Mouse (Mus musculus) testis, adult 2 months (tissue): ENCODE measurements at regions not wholly inside any gene's neighbourhood (a gene's known extent, or its start where the extent isn't known, plus 50 kb on each side); places are given as distances from the start of the nearest gene placed in this dataset.

Experiments
- H3K27ac ChIP-seq: fragments of 200-500 bp; 2 replicates; pipeline ENCODE4 v1.5.1; 2012; ENCODE audit warnings: low read depth, low read length; ENCODE audit not compliant: control insufficient read depth, insufficient read depth
- H3K27me3 ChIP-seq: fragments of 200-500 bp; 2 replicates; pipeline ENCODE4 v1.6.1; 2012; ENCODE audit warnings: mild to moderate bottlenecking, low read length, moderate library complexity; ENCODE audit not compliant: control insufficient read depth, insufficient read depth
- H3K36me3 ChIP-seq: fragments of 200-500 bp; 2 replicates; pipeline ENCODE4 v1.6.1; 2012; ENCODE audit warnings: mild to moderate bottlenecking, low read length; ENCODE audit not compliant: control insufficient read depth, insufficient read depth
- H3K4me1 ChIP-seq: fragments of 200-500 bp; 2 replicates; pipeline ENCODE4 v1.6.1; 2012; ENCODE audit warnings: low read length; ENCODE audit not compliant: control insufficient read depth, insufficient read depth
- H3K4me3 ChIP-seq: fragments of 200-500 bp; 2 replicates; pipeline ENCODE4 v1.5.1; 2012; ENCODE audit warnings: low read depth, mild to moderate bottlenecking, low read length, moderate library complexity, mixed read lengths; ENCODE audit not compliant: control insufficient read depth
- CTCF ChIP-seq: fragments of 200-500 bp; IDR thresholded peaks from 2 replicates; pipeline ENCODE4 v1.5.1; 2012; ENCODE audit warnings: low read depth, mild to moderate bottlenecking, inconsistent platforms, low read length, moderate library complexity; ENCODE audit not compliant: control insufficient read depth, insufficient read depth, insufficient replicate concordance
- POLR2A ChIP-seq: fragments of 200-500 bp; IDR thresholded peaks from 2 replicates; pipeline ENCODE4 v1.6.1; 2012; ENCODE audit warnings: low read depth, mild to moderate bottlenecking, inconsistent platforms, low read length, moderate library complexity; ENCODE audit not compliant: control insufficient read depth

DNA sequence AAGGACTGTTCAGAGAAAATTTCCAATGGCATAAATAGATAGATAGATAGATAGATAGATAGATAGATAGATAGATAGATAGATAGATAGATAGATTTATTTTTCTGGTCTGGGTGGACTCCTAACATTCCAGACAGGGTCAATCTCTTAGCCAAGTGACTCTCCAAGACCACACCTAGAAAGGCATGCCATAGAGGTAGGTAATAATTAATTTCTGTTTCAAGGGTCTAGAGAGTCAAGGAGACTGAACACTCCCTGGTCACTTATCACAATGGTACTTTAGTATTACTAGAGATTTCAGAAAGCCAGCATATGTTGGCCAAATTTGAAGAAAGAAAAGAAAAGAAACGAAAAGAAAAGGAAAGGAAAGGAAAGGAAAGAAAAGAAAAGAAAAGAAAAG, 245.1 kb downstream of the Plekhb2 start:
- no peak overlapping the region for H3K27ac ChIP-seq
- H3K27me3 ChIP-seq: no peaks in the 10 kb centered on the region
- no peaks in the 10 kb centered on the region for H3K4me1 ChIP-seq
- H3K4me3 ChIP-seq: no peak overlapping the region
- H3K36me3 ChIP-seq: no peaks in the 10 kb centered on the region
- TF ChIP-seq POLR2A (no peak), CTCF (no peak)

DNA sequence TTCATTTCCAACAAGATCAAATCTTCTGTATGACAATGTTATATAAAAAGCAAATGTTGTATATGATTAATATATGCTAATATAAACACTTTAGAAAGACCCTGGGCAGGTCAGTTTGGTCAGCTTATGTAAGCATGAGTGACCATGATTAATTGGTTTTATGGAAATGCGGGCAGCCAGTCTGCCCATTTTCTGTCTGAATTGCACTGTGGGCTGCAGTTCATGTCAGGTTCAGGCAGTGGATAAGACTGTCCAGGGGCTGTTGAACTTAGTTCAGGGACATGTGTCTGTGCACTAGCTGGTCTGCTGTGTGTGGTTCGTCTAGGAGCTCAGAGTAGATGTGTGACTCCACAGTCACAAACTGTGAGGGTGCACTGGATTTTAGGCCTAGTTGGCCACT, 246.0 kb downstream of the Plekhb2 start:
- H3K36me3 ChIP-seq: no peaks in the 10 kb centered on the region
- TF ChIP-seq POLR2A (no peak), CTCF (no peak)
- H3K27ac ChIP-seq: no peak overlapping the region
- H3K4me3 ChIP-seq: no peak overlapping the region
- H3K27me3 ChIP-seq: no peaks in the 10 kb centered on the region
- no peaks in the 10 kb centered on the region for H3K4me1 ChIP-seq

DNA sequence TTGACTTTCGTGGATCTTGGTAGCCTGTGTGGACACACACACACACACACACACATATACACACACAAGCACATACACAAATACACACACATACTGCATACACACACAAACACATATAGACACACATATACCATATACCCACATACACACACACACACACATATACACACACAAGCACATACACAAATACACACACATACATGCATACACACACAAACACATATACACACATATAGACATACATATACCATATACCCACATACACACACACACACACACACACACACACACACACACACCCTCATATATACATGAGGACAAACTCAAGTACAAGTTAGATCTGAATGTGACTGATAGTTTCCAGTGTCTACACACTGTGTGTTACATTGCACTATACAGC, 256.9 kb downstream of the Plekhb2 start:
- no peak overlapping the region for H3K4me3 ChIP-seq

DNA sequence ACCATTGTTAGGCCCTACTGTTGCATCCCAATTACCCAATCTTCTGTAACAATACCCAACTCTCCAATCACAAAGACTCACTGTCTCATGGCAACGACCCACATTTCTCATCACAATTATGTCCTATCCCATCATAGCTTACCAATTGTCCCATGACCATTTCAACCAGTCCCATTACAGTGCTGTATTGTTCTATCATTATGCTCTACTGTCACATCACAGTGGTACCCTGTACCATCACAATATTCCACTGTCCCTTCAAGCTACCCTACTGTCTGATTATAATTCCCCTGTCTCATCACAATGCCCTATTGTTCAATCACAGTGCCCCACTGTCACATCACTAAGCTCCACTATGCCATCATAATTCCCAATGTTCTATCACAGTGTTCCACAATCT, 260.0 kb downstream of the Plekhb2 start:
- no peaks in the 10 kb centered on the region for H3K4me1 ChIP-seq
- no peaks in the 10 kb centered on the region for H3K36me3 ChIP-seq
- H3K27ac ChIP-seq: no peak overlapping the region
- no peaks in the 10 kb centered on the region for H3K27me3 ChIP-seq
- TF ChIP-seq CTCF: no peak
- TF ChIP-seq POLR2A: no peak
- no peak overlapping the region for H3K4me3 ChIP-seq

More for the DNA sequence above, 256.9 kb downstream of the Plekhb2 start:
- Histone ChIP-seq H3K36me3 (no peaks in the 10 kb centered on the region), H3K27me3 (no peaks in the 10 kb centered on the region), H3K27ac (no peak overlapping the region), H3K4me1 (no peaks in the 10 kb centered on the region)
- no peak for TF ChIP-seq POLR2A
- TF ChIP-seq CTCF: no peak

DNA sequence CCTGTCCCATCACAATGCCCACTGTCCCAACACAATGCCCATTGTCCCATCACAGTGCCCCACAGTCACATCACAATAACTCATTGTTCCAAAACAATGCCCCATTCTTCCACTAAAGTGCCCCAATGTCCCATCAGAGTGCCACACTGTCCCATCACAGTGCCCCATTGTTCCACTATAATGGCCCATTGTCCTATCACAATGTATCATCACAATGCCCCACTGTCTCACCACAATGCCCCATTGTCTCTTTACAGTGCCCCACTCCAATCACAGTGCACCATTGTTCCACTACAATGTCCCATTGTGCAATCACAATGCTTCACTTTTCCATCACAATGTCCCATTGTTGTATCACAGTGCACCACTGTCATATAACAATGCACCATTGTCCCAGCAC, 265.7 kb downstream of the Plekhb2 start:
- Histone ChIP-seq H3K36me3 (no peaks in the 10 kb centered on the region), H3K27me3 (no peaks in the 10 kb centered on the region), H3K4me1 (no peaks in the 10 kb centered on the region), H3K4me3 (no peak overlapping the region), H3K27ac (no peak overlapping the region)
- TF ChIP-seq CTCF (no peak), POLR2A (no peak)

DNA sequence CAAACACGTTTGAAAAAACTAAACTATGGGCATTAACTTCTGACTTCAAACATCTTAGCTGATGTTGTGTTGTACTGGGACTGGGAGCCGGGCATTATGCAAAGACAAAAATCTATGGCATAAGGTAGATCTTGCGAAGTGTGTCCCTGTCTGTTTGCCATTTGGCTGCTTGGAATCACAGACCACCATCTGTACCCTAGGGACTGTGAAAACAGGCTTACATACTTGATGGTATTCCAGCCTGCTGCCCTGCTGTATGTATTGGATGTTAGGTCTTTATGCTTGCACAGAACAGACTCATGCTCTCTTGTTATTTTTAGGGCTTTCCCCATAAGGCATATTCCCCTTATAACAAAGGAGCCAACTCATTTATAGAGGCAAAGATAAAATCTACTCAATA, 288.1 kb downstream of the Plekhb2 start:
- H3K27me3 ChIP-seq: no peaks in the 10 kb centered on the region

DNA sequence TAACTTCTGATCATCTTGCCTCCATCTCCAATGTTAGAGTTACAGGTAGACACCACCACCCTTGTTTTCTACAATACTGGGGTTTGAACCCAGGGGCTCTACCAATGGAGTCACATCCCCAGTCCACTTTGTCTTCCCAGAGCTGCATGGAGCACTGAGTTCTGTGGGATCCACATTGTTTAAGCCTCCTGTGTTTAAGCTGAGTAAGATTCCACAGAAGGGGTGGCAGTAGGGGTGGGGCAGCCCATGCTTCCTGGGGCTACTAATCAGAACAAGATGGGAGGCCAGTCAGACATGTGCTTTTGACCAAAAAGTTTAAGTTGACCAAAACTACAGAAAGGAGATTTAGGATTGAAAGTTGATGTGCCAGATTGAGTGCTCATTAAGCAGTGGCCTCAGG, 299.3 kb downstream of the Plekhb2 start:
- Histone ChIP-seq H3K27me3 (no peaks in the 10 kb centered on the region), H3K4me1 (no peaks in the 10 kb centered on the region), H3K36me3 (no peaks in the 10 kb centered on the region), H3K4me3 (no peak overlapping the region), H3K27ac (no peak overlapping the region)
- no peak for TF ChIP-seq POLR2A
- TF ChIP-seq CTCF: no peak

More for the DNA sequence above, 288.1 kb downstream of the Plekhb2 start:
- Histone ChIP-seq H3K36me3 (no peaks in the 10 kb centered on the region), H3K4me1 (no peaks in the 10 kb centered on the region), H3K4me3 (no peak overlapping the region), H3K27ac (no peak overlapping the region)
- no peak for TF ChIP-seq CTCF
- no peak for TF ChIP-seq POLR2A

DNA sequence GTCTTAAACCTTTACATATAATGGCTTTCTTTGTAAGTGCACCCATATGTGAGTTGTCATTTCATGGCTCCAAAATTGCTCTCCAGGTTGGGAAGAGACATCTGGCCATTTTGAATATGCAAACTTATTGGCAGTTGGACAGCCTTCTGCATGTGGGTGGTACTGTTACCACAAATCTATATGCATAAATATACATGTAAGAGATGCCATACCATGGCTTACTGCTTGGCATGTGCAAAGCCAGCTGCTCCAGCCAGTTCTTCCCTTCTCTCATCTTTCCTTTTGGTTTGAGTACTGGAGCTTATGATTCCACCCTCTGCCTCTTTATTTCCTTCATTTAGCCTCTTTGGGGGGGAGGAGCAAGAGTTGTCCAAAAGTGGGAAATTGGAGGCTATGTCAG, 312.7 kb downstream of the Plekhb2 start:
- TF ChIP-seq CTCF: no peak
- TF ChIP-seq POLR2A: no peak
- H3K36me3 ChIP-seq: no peaks in the 10 kb centered on the region
- H3K27me3 ChIP-seq: no peaks in the 10 kb centered on the region
- no peak overlapping the region for H3K4me3 ChIP-seq
- no peak overlapping the region for H3K27ac ChIP-seq
- no peaks in the 10 kb centered on the region for H3K4me1 ChIP-seq
